Mouse (Mus musculus): Measurements from ENCODE around the gene 2310030G06Rik. TPM values are rescaled to one million over a fixed set of nuclear protein-coding genes. Genes with fewer than 3 reads are reported as not detected.

2310030G06Rik gene
- polyA plus RNA-seq, 1 experiment from 2014 or later, result 11.4 TPM

DNA sequence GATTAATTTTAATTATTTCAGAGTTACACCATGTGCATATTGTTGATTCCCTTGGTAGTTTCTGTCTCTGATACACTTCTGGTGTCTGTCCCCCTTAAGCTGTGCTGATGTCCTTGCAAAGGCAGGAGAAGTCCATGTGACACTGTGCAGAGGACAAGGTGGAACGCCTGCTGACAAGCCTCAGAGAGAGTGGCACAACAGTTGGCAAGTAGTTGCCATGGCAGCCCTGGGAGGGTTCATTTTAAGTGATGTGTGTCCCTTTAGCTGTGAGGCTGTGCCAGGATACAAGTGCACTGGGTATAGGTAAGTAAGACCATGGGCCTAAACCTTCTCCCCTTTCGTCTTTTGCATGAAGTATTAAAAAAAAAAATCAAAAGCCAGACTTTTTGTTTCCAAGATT is 23.7 kb upstream of the 2310030G06Rik start:
- H3K27me3 ChIP-seq (ENCODE audit: control insufficient read depth, insufficient read depth, low read length), result no peaks in the 10 kb centered on the region
- no peak for ATAC-seq (ENCODE audit: insufficient number of reproducible peaks, insufficient read depth, low FRiP score, low read depth)
- no peak overlapping the region for H3K4me2 ChIP-seq (ENCODE audit: low read length)
- WGBS, result 72% methylated on average over 2 of the region's 2 CpGs
- H3K9me3 ChIP-seq (ENCODE audit: control insufficient read depth, low read length), result no peaks in the 10 kb centered on the region
- no peak overlapping the region for H3K4me3 ChIP-seq (ENCODE audit: control insufficient read depth in 1 of 2, insufficient read depth in 1 of 2, low read depth in 1 of 2, low read length in 2 of 2)
- H3K36me3 ChIP-seq (ENCODE audit: control insufficient read depth, insufficient read depth, low read length), result peaks cover 21% of the 10 kb centered on the region
- H3K4me1 ChIP-seq (ENCODE audit: control insufficient read depth in 2 of 2, insufficient read depth in 2 of 2, low read length in 2 of 2), result peaks cover 2 to 23% of the 10 kb centered on the region in 2 experiments; a peak in 3 of 4 replicates
- H3K9ac ChIP-seq (ENCODE audit: low read length), result no peak overlapping the region
- no peak overlapping the region for H3K27ac ChIP-seq (replicated peaks in 1 of 2; ENCODE audit: control insufficient read depth in 1 of 2, insufficient read depth in 1 of 2, low read depth in 2 of 2, low read length in 2 of 2)

DNA sequence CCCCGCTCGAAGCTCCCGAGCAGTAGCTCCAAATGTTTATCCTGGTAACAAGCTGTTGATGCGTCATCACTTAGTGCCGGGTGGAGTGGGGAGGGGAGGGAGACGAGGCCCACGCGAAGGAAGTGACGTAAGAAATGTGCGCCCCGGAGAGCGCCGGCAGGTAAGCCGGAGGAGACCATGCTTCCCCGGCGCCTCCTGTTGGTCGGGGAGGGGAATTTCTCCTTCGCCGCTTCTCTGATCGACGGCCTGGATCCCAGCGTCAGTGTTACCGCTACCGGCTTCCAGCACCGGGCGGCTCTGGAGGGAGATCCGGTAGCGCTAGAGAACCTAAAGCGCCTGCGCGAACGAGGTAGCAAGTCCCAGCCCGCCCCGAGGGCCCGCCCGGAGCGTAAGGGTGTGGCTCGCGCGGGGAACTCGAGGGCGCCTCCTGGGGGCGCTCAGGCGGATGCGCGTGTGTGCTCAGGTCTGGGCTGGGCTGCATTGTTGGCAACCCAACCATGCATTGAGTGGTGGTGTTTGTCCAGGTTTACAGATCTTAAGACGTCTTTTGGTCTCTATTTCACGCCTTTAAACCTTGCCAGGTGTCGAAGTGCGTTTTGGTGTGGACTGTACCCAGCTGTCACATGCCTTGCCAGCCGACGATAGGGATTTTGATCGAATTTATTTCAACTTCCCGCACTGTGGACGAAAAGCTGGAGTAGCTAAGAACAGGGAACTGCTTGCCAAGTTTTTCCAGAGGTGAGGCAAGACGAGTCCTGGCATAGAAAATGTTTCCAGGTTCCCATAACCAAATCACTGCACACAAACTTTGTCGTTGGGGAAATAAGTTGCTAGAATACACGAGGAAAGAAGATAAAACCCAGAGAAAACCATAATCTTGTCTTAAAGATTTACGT is 22.0 kb upstream of the 2310030G06Rik start, which contains the start of gene Fdxacb1:
Gene Fdxacb1 (plus strand): TSS at position 130 of the 896 bp plus-strand sequence.
- Histone ChIP-seq H3K9me3 (ENCODE audit: control insufficient read depth, low read length) (no peaks in the 10 kb centered on the region), H3K27ac (replicated peaks in 1 of 2; ENCODE audit: control insufficient read depth in 1 of 2, insufficient read depth in 1 of 2, low read depth in 2 of 2, low read length in 2 of 2) (peak within 1 kb of the TSS; percentile 90 to 95), H3K9ac (ENCODE audit: low read length) (peak within 1 kb of the TSS; percentile 83), H3K4me2 (ENCODE audit: low read length) (peak within 1 kb of the TSS; percentile 83), H3K36me3 (ENCODE audit: control insufficient read depth, insufficient read depth, low read length) (peaks cover 25% of the 10 kb centered on the region), H3K27me3 (ENCODE audit: control insufficient read depth, insufficient read depth, low read length) (no peaks in the 10 kb centered on the region), H3K4me1 (ENCODE audit: control insufficient read depth in 2 of 2, insufficient read depth in 2 of 2, low read length in 2 of 2) (peaks cover 2 to 13% of the 10 kb centered on the region in 2 experiments; a peak in 3 of 4 replicates), H3K4me3 (ENCODE audit: control insufficient read depth in 1 of 2, insufficient read depth in 1 of 2, low read depth in 1 of 2, low read length in 2 of 2) (peak within 1 kb of the TSS; percentile 70 to 89)
- ATAC-seq (ENCODE audit: insufficient number of reproducible peaks, insufficient read depth, low FRiP score, low read depth), result peak; percentile 94
- 4% methylated on average over 59 of the region's 59 CpGs for WGBS

DNA sequence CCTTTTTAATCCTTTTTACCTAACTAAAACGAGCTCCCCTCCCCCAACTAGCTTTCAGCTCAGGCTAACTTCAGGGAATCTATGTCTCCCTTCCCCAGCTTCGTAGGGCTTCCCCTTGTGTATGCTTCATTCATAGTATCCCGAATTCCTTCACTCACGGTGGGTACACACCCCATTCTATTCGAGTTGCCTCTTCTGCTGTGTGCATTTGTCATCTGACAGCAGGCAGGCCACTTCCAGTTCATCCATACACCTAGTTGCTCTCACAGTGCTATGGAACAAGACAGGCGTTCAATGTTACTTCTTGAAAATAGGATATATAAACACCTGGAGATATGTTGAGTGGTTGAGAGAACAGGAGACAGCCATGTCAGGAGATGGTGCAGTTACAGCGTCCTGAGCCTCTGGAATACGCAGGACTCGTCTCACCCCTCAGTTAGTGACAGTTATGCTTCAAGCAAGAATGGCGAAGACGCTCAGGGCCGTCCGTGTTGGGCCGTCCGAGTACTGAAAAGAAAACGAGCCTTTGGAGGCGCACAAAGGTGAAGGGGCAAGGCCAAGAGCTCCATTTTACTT is 21.3 kb upstream of the 2310030G06Rik start:
- ATAC-seq (ENCODE audit: insufficient number of reproducible peaks, insufficient read depth, low FRiP score, low read depth), result no peak
- WGBS, result 5% methylated on average over 17 of the region's 17 CpGs
- peak overlapping the region; percentile 83 for H3K9ac ChIP-seq (ENCODE audit: low read length)
- H3K27ac ChIP-seq (replicated peaks in 1 of 2; ENCODE audit: control insufficient read depth in 1 of 2, insufficient read depth in 1 of 2, low read depth in 2 of 2, low read length in 2 of 2), result peak overlapping the region; percentile 85 to 90
- peak overlapping the region; percentile 83 for H3K4me2 ChIP-seq (ENCODE audit: low read length)
- no peaks in the 10 kb centered on the region for H3K27me3 ChIP-seq (ENCODE audit: control insufficient read depth, insufficient read depth, low read length)
- peak overlapping the region; percentile 70 to 89 for H3K4me3 ChIP-seq (ENCODE audit: control insufficient read depth in 1 of 2, insufficient read depth in 1 of 2, low read depth in 1 of 2, low read length in 2 of 2)
- H3K36me3 ChIP-seq (ENCODE audit: control insufficient read depth, insufficient read depth, low read length), result peaks cover 23% of the 10 kb centered on the region
- H3K4me1 ChIP-seq (ENCODE audit: control insufficient read depth in 2 of 2, insufficient read depth in 2 of 2, low read length in 2 of 2), result peaks cover 2 to 13% of the 10 kb centered on the region in 2 experiments; a peak in 3 of 4 replicates
- no peaks in the 10 kb centered on the region for H3K9me3 ChIP-seq (ENCODE audit: control insufficient read depth, low read length)

DNA sequence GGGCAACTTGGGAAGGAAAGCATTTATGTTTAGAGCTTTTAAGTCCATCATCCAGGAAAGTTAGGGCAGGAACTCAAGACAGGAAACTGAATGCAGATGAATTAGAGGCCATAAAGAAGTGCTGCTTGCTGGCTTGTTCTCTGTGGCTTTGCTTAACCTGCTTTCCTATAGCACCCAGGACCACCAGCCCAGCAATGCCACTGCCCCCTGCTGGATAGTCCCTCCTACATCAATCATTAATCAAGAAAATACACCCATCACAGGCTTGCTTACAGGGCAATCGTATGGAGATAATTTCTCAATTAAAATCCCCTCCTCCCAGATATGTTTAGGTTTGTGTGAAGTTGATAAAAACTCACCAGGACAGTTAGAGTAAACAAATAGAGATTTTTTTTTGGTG is 17.0 kb upstream of the 2310030G06Rik start:
- Histone ChIP-seq H3K4me1 (ENCODE audit: control insufficient read depth in 2 of 2, insufficient read depth in 2 of 2, low read length in 2 of 2) (peaks cover 2 to 4% of the 10 kb centered on the region in 2 experiments; a peak in 3 of 4 replicates), H3K27ac (replicated peaks in 1 of 2; ENCODE audit: control insufficient read depth in 1 of 2, insufficient read depth in 1 of 2, low read depth in 2 of 2, low read length in 2 of 2) (no peak overlapping the region), H3K27me3 (ENCODE audit: control insufficient read depth, insufficient read depth, low read length) (no peaks in the 10 kb centered on the region), H3K9me3 (ENCODE audit: control insufficient read depth, low read length) (no peaks in the 10 kb centered on the region), H3K9ac (ENCODE audit: low read length) (no peak overlapping the region), H3K4me3 (ENCODE audit: control insufficient read depth in 1 of 2, insufficient read depth in 1 of 2, low read depth in 1 of 2, low read length in 2 of 2) (no peak overlapping the region), H3K36me3 (ENCODE audit: control insufficient read depth, insufficient read depth, low read length) (peaks cover 4% of the 10 kb centered on the region; the same call in 1 of the 2 replicates), H3K4me2 (ENCODE audit: low read length) (no peak overlapping the region)
- no peak for ATAC-seq (ENCODE audit: insufficient number of reproducible peaks, insufficient read depth, low FRiP score, low read depth)
- 67% methylated on average over 1 of the region's 1 CpGs for WGBS

DNA sequence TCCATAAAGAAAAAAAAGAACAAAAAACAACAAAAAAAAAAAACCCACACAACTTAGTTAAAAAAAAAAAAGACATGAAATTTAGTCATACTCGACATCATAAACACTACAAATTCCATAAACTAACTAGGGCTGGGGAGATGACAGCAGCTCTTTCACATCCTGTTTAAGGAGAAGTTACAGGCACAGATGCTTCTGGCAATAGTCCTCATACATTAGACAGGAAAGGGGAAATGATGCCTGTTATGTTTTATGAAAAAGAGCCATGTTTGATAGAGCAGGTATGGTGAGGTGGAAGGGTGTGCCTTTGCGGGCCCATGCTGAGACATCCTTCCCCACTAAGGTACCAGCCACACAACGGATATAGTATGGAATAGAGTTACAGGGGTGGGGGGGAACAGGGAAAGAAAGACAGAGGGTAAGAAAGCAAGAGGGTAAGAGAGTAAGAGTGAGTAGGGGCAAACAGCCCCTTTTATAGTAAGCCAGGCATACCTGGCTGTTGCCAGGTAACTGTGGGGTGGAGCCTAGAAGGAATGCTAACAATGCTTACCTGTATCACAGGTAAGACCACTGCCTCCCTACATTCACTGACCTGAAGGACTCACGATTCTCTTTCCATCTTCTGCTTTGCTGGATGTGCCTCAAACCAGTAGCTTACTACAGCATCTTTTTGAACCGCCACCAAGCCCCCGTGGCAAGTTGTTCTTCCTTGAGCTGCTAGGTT is 15.3 kb upstream of the 2310030G06Rik start:
- H3K36me3 ChIP-seq (ENCODE audit: control insufficient read depth, insufficient read depth, low read length), result peaks cover 11% of the 10 kb centered on the region
- H3K27me3 ChIP-seq (ENCODE audit: control insufficient read depth, insufficient read depth, low read length), result no peaks in the 10 kb centered on the region
- no peaks in the 10 kb centered on the region for H3K4me1 ChIP-seq (ENCODE audit: control insufficient read depth in 2 of 2, insufficient read depth in 2 of 2, low read length in 2 of 2)
- 67% methylated on average over 6 of the region's 6 CpGs for WGBS
- no peak overlapping the region for H3K27ac ChIP-seq (replicated peaks in 1 of 2; ENCODE audit: control insufficient read depth in 1 of 2, insufficient read depth in 1 of 2, low read depth in 2 of 2, low read length in 2 of 2)
- H3K9ac ChIP-seq (ENCODE audit: low read length), result no peak overlapping the region
- no peak overlapping the region for H3K4me2 ChIP-seq (ENCODE audit: low read length)
- no peak overlapping the region for H3K4me3 ChIP-seq (ENCODE audit: control insufficient read depth in 1 of 2, insufficient read depth in 1 of 2, low read depth in 1 of 2, low read length in 2 of 2)
- ATAC-seq (ENCODE audit: insufficient number of reproducible peaks, insufficient read depth, low FRiP score, low read depth), result no peak
- no peaks in the 10 kb centered on the region for H3K9me3 ChIP-seq (ENCODE audit: control insufficient read depth, low read length)

DNA sequence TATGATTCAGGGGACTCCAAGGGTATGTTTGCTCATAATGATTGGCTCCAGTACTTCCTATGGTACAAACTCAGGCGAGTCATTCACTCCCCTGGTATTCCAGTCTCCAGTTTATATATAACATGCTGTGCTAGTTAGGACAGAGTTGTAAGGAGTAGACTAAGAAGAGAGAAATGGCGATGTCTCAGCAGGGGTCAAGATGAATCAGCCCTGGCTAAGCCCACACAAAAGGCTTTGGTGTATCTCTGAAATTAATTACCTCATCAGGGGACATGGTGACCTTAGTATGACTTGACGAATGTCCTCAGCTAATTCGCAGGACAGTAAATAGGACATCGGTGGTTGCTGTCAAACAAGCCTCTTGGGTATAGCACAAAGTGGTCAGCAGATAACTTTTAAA is 10.4 kb upstream of the 2310030G06Rik start:
- Histone ChIP-seq H3K4me3 (ENCODE audit: control insufficient read depth in 1 of 2, insufficient read depth in 1 of 2, low read depth in 1 of 2, low read length in 2 of 2) (no peak overlapping the region), H3K9me3 (ENCODE audit: control insufficient read depth, low read length) (no peaks in the 10 kb centered on the region), H3K27me3 (ENCODE audit: control insufficient read depth, insufficient read depth, low read length) (no peaks in the 10 kb centered on the region), H3K36me3 (ENCODE audit: control insufficient read depth, insufficient read depth, low read length) (peaks cover 29% of the 10 kb centered on the region), H3K27ac (replicated peaks in 1 of 2; ENCODE audit: control insufficient read depth in 1 of 2, insufficient read depth in 1 of 2, low read depth in 2 of 2, low read length in 2 of 2) (no peak overlapping the region), H3K9ac (ENCODE audit: low read length) (no peak overlapping the region), H3K4me2 (ENCODE audit: low read length) (no peak overlapping the region), H3K4me1 (ENCODE audit: control insufficient read depth in 2 of 2, insufficient read depth in 2 of 2, low read length in 2 of 2) (peaks cover 6 to 18% of the 10 kb centered on the region in 2 experiments)
- no peak for ATAC-seq (ENCODE audit: insufficient number of reproducible peaks, insufficient read depth, low FRiP score, low read depth)
- WGBS, result 62% methylated on average over 5 of the region's 5 CpGs

DNA sequence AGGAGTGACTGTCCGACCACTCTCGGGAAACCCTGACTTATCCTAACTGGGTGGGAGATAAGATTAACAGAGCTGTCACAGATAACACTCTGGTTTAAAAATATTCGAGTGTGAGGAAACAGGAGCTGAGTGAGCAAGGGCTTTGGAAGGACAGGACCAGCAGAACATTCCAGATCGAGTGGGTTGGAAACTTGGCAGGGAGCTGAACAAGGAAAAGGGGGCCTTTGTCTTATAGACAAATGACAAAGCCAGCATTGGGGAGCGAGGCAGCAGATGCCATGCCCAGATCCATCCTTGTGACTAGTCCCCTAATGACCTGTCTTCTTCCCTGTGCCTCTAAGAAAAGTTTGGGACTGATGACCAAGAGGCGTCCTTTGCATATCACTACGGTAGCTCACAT is 7.6 kb upstream of the 2310030G06Rik start:
- WGBS, result 11% methylated on average over 7 of the region's 7 CpGs

More for the DNA sequence above, 7.6 kb upstream of the 2310030G06Rik start:
- Histone ChIP-seq H3K9ac (ENCODE audit: low read length) (peak overlapping the region; percentile 97), H3K4me2 (ENCODE audit: low read length) (peak overlapping the region; percentile 79), H3K27ac (replicated peaks in 1 of 2; ENCODE audit: control insufficient read depth in 1 of 2, insufficient read depth in 1 of 2, low read depth in 2 of 2, low read length in 2 of 2) (peak overlapping the region; percentile 99 to 100), H3K9me3 (ENCODE audit: control insufficient read depth, low read length) (no peaks in the 10 kb centered on the region), H3K4me3 (ENCODE audit: control insufficient read depth in 1 of 2, insufficient read depth in 1 of 2, low read depth in 1 of 2, low read length in 2 of 2) (peak overlapping the region; percentile 76 to 94), H3K4me1 (ENCODE audit: control insufficient read depth in 2 of 2, insufficient read depth in 2 of 2, low read length in 2 of 2) (peaks cover 8 to 23% of the 10 kb centered on the region in 2 experiments), H3K36me3 (ENCODE audit: control insufficient read depth, insufficient read depth, low read length) (peaks cover 29% of the 10 kb centered on the region), H3K27me3 (ENCODE audit: control insufficient read depth, insufficient read depth, low read length) (no peaks in the 10 kb centered on the region)
- ATAC-seq (ENCODE audit: insufficient number of reproducible peaks, insufficient read depth, low FRiP score, low read depth), result no peak

Data from heart, embryonic 14.5 days (tissue).